Mouse (Mus musculus) liver, embryonic 18 days (tissue): ENCODE results near the gene Trappc3. TPM values are rescaled to one million over a fixed set of nuclear protein-coding genes. Genes with fewer than 3 reads are reported as not detected.

Experiments
- polyA plus RNA-seq: library from polyadenylated mRNA; depleted of rRNA; stranded (reverse); fragments of >200 nt; gene quantifications from 2 replicates; pipeline ENCODE4 v1.2.3, GENCODE M21; 2012; rRNA removed

The Trappc3 gene
- polyA plus RNA-seq: 25.8 and 26.1 TPM in 2 replicates

GRCm38 (mm10) chr4:126262119-126262807 lies at the start of gene Trappc3:
Gene Trappc3 (plus strand): TSS chr4:126262325.

DNA sequence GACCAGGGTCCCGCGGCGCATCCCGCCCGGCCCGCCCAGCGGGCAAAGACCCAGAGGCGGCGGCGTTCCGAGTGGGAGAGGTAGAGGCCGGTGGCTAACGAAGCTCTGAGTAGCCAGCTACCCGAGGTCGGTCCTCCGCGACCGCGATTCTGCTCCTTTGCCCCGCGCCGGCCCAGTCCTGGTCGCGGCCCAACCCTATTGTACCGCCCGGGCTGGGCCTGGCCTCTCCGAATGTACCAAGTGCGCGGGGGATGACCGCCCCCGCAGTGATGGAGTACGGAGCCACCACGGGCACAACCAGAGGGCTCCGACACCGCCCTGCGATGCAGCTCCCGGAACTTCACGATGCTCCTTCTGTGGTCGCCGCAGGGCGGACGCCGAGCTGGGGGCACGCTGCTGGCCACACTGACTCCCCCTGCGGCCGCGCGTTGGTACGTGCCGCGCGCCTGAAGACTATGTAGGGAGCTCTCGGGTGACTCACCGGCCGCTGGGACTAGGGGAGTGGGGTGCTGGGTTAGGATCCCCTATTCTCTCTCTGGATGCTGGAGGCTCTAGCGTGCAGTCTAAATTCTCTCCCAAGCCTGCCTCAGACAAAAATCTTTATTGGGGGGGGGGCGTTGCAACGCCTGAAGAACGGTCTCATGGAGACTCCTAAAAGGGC lies 5.9 kb upstream of the Trappc3 start, which contains the start of gene Map7d1:
Gene Map7d1, minus strand, starts transcription at position 213 of the 661 bp plus-strand sequence.

DNA sequence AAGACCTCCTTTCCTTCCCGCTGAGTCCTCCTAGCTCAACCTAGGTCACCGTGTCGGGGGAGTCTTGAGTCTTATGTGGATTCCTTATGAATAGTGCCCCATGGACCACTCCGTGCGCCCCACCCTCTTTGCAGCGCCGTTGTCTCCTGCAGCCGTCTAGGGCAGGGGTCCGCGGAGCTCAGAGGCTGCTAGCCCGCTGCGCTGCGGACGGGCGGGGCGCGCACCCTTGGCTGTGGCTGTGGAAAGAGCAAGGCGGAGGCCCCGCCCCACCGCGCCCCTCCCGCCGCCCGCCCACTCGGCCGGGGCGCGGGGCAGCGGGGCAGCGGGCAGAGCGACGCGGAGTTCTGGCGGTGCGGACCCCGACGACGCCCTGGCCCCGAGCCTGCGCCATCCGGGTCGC lies 24.4 kb downstream of the Trappc3 start, which contains the start of gene Col8a2:
Gene Col8a2, plus strand, starts transcription at position 302 of the 400 bp plus-strand sequence.

DNA sequence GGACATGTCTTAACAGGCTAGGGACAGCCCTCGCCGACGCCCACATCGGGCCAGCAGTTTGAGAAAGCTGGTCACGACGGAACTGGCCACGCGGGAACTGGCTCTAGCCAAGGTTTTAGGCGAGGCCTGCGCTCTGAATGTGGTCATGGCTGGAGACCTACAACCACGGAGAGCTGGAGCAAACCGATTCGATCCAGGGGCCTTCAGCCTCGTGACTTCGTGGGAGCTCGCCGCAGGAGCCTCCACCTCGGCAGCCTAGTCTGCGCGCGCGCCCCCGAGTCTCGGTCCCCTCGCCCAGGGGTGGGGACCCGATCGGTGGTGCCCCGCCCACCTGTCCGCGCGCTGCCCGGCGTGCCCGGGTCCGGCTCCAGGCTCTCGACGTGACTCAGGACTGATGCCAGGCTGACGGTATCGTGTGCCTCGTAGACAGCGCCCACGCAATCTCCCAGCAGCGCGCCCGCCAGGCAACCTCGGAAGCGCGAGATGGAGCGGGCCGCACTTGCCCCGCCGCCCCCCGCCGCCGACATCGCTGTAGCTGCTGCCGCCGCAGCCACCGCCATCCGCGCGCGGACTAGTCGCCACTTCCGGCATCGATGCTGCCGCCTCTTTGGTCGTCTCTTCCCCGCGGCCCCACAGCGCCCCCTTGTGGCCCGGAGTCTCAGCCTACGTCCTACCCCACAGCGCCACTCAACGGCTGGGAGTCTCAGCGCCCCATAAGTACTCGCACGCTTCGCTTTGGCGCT lies 59.2 kb downstream of the Trappc3 start, which contains the start of gene Adprhl2:
Gene Adprhl2, minus strand, starts transcription at position 593 of the 743 bp plus-strand sequence.

DNA sequence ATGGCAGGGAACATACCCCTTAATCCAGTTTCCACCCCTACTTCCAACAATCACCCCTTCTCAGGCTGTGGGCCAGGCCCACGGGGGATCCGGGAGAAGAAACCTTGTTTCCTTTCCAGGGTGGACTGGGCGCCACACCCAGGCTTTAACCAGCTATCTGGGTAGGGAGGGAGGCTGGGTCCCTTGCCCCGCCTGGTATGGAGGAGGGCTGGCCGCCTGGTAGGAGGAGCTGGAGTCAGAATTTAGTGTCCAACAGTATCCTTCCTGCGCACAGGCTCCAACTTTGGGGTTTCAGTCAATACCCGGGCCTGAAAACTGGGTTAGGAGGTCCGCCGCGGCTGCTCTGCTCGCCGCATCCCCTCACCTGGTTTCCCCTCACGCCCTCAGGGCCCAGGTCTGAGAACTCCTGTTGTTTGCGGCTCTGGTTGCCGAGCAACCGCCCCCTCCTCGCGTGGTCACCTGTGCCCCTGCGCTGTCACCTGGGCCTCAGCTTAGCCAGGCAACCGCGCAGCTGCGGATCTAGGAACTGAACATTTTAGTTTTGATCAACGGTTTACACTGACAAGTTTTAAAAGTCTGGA lies 63.2 kb downstream of the Trappc3 start, which contains the start of gene Tekt2:
Gene Tekt2, minus strand, starts transcription at position 408 of the 581 bp plus-strand sequence.

Other genes starting within 250 kb of the Trappc3 start
- 9.6 and 13.0 TPM in 2 replicates for gene Csf3r, start 237.8 kb upstream of the Trappc3 start, polyA plus RNA-seq
- 37.4 and 41.1 TPM in 2 replicates for gene Mrps15, start 215.4 kb upstream of the Trappc3 start, polyA plus RNA-seq
- 0.31 and 0.36 TPM in 2 replicates for gene Oscp1, start 203.8 kb upstream of the Trappc3 start, polyA plus RNA-seq
- gene Lsm10, start 165.7 kb upstream of the Trappc3 start, polyA plus RNA-seq: 17.7 and 19.1 TPM in 2 replicates
- 5.2 and 5.5 TPM in 2 replicates for gene Stk40, start 158.4 kb upstream of the Trappc3 start, polyA plus RNA-seq
- 21.5 and 22.5 TPM in 2 replicates for gene Eva1b, start 114.6 kb upstream of the Trappc3 start, polyA plus RNA-seq
- 1.2 TPM in 2 replicates for gene Sh3d21, start 98.8 kb upstream of the Trappc3 start, polyA plus RNA-seq
- gene Thrap3, start 59.6 kb upstream of the Trappc3 start, polyA plus RNA-seq: 46.6 and 55.7 TPM in 2 replicates
- 11.9 and 14.6 TPM in 2 replicates for gene Map7d1, start 6.0 kb upstream of the Trappc3 start, polyA plus RNA-seq
- gene Col8a2, start 24.5 kb downstream of the Trappc3 start, polyA plus RNA-seq: 0.26 and 0.27 TPM in 2 replicates
- 18.9 and 21.8 TPM in 2 replicates for gene Adprhl2, start 59.4 kb downstream of the Trappc3 start, polyA plus RNA-seq
- 0.81 and 0.97 TPM in 2 replicates for gene Tekt2, start 63.4 kb downstream of the Trappc3 start, polyA plus RNA-seq
- gene Ago3, start 167.2 kb downstream of the Trappc3 start, polyA plus RNA-seq: 1.3 and 1.4 TPM in 2 replicates
- gene Ago1, start 206.3 kb downstream of the Trappc3 start, polyA plus RNA-seq: 3.0 and 3.3 TPM in 2 replicates